Mouse (Mus musculus) monocyte, adult 2 months (primary cell): Measurements from ENCODE around the gene Ncam1.
A peak's percentile ranks its signal among the peaks of the same experiment; 100 is the strongest.

Experiments used
- DNase-seq, 2 experiments: peaks; one replicate each; pipeline ENCODE4 v3.0.0; 2022; ENCODE audit warnings: low spot score in 2 of 2, low read depth in 1 of 2

Gene Ncam1

DNA sequence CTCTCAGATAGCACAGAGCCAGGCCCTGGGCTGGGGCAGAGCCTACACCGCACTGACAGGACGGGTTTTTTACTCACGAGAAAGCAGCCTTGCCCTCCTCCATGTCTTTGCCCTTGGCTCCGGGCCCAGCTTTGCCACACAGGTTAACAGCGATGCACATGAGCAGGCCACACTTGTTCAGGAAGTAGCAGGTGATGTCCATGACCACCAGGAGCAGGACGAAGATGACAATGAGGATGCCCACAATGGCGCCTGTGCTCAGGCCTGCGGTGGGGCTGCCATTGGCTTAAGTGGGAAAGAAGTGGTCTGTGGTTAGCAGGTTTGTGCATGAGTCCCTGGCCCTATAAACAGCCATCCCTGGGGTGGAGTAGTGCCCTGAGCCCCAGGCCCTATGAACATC, 289.1 kb downstream of the Ncam1 start:
- DNase-seq, result no peak

DNA sequence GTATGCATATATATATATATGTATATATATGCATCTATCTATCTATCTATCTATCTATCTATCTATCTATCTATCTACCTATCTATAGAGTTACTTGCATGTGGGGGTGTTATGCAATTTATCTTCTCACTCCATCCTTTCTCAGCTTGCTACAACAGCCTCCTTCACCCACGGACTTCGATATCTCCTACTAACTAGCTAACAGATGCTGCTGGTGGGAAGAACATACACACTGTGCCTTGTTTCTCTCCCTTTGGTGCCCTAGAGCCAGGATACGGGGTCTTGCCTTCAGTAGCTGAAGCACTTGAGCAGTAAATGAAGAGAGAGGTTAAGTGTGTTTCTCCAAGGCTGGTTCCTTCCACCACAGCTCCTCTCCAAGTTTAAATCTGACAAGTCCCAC, 289.6 kb downstream of the Ncam1 start:
- no peak for DNase-seq

DNA sequence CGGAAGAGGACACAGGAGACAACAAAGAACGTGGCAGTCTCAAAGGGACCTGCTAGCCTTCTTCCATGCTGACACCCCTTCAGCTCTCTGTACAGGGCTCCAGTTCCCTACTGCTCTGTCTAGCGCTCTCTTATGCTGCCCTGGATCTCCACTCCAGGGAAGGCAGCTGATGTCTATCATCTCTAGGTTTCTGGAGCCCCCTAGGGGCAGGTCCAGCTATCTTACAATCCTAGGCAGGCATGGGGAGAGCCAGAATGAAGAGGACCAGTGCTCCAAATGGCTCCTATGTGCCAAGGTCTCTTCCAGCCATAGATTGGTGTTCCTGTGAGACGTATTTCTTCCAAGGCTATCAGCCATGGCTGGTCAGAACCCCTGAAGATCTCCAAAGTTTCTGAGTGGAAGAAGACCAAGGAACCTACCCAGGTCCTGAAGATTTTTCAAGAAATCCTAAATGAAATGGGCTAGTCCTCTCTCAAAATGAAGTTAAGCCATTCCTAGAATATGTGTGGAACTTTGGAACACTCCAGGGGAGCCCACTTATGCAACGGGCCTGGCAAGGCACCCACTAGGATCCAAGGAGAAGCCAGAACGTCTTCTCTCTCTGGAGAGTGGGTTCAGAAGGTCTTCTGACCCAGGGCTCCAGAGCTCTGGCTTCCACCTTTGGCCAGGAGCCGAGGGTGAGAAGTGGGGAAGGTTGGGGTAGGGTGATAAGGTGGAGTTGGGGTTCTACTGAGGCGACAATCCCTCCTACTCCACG, 290.7 kb downstream of the Ncam1 start:
- no peak for DNase-seq

DNA sequence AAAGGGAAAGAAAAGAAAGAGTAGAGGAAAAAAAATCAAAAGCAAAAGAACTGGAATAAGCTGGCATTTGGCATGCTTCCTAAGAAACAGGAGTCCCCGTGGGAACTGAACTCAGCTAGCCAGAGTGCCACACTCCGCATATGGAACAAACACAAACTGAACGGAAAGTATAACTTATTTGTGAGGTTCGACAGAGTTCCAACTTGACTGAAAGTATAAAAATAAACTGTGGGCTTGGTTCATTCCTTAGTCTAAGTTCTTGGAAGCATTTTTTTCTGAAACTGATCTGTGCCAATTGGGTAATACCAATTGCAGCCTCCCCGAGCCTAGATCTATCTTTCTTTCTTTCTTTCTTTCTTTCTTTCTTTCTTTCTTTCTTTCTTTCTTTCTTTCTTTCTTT, 294.1 kb downstream of the Ncam1 start:
- DNase-seq, result no peak

DNA sequence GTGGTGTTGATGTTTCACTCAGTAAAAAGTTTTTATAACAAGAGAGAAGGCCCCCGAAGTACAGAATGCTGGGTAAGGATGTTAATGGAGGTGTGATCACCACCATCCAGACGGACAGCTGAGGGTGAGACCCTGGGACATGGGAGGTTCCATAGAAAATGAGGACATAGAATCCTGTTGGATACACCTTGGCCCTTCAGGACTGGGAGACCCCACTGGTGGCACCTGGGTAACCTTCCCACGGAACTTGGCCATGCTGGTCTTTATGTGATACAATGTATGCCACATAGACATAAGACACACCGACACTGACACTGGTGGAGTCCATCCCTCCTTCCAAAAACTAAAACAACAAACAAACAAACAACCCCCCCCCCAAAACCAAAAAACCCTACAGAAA, 296.5 kb downstream of the Ncam1 start:
- no peak for DNase-seq

DNA sequence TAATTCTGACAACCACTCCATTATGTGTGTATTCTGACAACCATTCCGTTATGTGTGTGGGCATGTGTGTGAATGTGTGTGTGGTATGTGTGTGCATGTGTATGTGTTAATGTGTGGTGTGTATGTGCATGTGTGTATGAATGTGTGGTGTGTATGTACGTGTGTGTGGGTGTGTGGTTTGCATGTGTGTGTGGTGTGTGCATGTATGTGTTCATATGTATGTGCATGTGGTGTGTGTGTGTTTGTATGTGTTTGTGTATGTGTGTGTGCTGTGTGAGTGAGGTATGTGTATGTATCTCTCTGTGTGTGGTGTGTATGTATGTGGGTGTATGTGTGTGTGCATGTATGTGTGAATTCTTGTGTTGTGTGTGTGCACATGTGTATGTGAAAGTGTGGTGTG, 298.8 kb downstream of the Ncam1 start:
- no peak for DNase-seq

DNA sequence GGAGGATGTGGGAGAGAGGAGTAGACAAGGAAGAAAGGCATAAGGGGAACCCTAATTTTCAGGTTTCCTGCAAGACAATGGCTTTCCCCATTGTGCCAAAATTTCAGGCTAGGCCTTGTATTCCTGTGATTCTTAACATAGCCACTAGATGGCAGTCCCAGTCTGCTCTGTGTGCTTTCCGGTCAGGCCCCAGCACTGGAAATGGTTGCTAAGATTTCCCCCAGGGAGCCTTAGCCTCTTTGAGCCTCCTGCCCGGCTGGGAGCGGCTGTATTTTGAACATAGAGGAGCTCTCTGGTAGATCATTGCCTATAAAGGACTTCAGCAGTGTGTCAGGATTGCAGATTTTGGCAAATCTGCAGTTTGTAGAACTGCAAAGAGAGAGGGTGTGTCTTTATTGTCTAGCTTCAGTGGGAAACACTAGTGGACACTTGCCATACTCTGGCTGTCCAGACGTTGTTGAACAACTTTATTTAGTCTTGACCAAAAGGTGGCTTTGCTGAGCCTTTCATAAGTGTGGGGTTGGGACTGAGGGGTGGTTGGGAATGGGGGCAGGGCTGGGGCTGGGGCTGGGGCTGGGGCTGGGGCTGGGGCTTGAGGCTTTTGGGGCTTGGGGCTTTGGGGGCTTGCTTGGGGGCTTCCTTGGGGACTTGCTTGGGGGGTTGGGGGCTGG, 304.6 kb downstream of the Ncam1 start:
- peak in 1 of 2 experiments; percentile 10 for DNase-seq

DNA sequence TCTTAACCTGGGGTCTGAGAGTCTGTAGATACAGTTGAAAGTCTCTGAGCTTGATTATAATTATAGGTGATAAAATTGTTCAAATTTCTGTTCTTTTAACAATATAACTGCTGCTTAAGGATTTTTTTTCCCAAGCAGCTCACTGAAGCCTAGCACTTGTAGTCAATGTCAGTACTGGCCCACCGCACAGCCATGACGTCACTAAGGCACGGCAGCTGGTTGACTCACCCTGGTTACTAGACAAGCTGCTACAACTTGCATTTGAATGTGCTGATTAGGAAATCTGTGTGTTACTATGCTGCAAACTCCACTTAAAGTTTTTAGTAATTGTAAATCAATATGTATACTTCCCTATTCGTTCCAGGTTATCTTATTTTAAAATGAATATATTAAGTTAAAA, 308.1 kb downstream of the Ncam1 start:
- no peak for DNase-seq

DNA sequence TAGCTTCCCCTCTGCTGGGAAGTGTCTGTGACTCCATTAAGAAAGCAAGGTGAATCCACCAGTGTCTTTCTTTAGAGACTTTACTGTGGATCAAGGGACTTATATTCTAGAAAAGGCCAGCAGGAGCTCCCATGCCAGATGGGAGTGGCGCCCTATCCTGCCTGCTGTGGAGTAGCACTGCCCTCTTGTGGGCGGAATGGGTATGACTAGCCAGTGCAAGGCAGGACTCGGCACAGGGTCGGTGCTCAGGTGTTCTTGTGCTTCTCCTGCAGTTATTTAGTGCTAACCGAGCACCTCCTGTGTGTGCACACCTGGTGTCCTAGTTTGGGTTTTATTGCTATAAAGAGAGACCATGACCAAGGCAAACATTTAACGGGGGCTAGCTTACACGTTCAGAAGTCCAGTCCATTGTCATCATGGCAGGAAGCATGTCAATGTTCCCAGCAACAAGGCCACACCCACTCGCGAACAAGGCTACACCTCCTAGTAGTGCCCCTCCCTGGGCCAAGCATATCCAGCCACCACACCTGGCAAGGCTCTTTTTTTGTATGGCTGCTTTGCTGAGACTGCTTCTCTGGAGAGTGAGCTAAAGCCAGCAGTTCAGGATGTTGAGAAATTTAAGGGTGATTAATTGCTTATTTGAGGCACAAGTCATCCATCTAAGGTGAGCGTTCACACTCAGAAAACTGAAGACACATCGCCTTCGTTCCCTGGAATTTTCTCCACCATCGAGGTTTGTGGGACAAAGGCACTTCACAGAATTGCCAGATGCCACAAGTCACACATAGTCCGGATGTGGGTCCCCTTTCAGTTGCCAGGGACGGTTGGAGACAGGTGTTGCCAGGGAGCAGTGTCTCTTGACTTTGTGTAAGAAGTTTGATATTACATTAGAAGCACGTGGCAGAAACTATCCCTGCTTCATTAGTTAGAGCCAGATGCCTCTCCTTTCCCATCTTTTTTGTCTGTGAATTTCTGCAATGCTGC, 309.5 kb downstream of the Ncam1 start:
- DNase-seq, result peak; percentile 23 to 65

DNA sequence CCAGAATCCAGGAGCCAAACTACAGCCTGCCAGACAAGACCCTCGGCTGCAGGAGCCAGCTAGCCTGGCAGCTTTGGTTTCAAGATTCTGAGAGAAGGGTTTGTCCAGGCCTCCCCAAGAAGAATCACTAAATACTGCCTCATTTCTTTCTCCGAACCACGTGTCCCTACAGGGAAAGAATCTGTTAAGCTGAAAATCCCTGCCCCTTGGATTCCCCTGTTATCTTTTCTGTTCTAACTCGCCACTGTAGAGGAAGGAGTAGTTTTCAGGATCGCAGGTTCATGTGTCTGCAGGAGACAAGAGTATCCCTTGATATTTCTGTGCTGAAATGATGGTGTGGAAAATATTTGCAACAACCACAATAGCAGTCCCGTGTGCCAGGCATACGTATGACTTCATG, 310.5 kb downstream of the Ncam1 start:
- no peak for DNase-seq

DNA sequence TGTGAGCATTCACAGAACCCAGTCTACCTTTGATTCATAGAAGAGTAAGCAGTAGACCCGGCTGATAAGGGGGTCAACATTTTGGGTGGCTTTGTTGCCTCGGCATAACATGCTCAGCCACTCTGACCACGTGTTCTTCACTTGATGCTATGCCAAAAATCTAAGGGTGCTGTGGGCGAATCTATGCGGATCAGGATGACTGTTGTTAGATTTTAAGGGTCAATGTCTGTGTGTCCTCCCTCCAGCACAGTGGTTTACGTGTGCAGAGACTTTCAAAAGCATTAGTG, 311.1 kb downstream of the Ncam1 start:
- no peak for DNase-seq

DNA sequence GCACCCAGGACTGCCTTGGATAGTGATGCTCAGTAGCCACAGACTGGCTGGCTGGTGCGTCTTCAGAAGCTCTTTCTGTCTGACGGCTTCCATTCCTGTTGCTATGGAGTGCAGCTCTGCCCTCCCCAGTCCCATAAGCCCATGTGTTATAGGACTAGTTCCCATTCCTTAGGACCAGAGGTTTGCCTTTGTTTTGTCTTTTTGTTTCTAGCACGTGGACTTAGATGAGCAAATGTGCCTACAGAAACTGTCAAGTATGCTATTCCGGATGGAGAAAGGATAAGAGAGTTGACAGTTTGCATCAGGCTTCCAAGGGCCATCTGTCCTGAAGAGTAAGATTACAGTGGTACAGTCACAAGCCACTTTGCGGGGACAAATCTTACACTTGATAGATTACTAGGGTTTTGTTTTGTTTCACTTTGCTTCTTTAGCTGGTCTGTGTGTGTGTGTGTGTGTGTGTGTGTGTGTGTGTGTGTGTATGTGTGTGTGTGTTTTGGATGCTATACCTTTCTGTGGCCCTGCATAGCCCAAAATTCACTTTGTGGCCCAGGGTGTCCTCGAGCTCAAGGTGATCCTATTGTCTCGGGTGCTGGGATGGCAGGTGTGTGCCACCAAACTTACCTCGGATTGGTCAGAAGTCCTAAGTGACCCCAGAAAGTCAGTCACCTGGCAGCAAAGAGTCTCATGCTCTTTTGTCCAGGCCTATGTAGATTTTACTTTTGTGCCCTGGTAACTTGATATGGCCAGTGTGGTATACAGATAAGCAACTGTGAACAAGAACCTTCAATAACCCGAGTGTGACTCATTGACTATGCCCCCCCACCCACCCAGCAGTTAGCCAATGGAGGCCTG, 311.7 kb downstream of the Ncam1 start:
- DNase-seq, result no peak

DNA sequence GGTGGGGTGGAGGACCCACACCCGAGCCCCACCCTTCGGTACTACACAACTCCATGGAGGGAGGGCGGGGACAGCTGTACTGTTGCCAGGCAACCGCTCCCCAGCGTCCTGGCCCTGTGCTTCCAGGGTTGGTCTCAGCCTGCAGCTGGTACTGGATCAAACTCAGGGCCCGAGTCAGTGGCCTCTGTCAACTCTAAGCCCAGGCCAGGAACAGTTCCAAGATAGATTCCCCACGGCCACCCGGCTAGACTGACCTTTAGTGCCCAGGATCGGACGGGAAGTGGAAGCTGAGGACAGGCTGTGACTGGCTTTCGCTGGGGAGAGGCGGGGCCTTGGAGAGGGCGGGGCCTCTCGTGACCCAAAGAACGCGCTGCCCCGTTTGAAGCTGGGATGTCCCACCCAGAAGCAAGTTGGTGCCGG, 312.8 kb downstream of the Ncam1 start, which contains the start of gene Ttc12:
Gene Ttc12, minus strand, starts transcription at position 334 of the 420 bp plus-strand sequence.
- DNase-seq, result peak; percentile 33 to 68

DNA sequence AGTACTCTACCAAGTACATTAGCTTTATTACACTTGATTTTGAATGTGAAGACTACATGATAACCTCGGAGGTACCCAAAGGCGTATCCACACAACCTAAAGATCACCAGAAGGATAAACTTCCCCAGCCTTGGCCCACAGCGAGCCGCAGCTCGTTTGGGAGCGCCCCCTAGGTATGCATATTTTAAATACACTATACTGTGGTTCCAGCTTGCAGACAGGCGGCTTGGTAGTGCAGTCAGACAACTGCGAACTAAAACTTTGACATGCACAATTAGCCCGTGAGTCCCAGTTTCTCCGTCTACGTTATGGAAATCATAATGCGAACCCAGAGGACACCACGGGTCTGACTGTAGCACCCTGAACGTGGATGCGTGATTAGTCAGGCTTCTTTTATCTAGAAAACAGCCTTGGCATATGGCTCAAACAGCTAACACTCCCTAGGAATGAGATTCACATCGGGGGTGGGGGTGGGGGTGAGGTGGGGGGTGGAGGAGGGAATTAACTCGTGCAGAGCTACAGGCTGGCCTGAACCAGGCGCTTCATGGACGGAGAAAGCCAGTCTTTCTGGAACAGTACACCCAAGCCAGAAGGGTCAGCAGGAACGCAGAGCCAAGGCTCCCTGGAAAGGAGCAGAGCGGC, 313.4 kb downstream of the Ncam1 start:
- DNase-seq, result no peak

DNA sequence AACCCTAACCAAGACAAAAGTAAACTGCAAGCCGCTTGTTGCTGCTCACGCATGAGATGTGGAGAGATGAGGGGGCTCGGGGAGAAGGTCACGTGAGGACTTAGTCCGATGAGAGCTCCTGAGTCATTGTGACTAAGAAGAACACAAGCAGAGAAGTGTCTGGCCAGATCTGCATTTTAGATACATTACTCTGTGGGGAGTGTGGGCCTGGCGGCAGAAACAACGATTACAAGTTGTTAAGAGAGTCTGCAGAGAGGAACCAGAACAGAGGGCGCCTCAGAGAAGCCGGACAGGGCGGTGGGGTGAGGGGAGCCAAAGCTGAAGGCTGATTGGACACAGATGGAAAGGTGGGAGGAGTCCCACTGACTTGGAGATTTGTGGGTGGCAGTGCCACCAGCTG, 315.4 kb downstream of the Ncam1 start:
- DNase-seq, result no peak

DNA sequence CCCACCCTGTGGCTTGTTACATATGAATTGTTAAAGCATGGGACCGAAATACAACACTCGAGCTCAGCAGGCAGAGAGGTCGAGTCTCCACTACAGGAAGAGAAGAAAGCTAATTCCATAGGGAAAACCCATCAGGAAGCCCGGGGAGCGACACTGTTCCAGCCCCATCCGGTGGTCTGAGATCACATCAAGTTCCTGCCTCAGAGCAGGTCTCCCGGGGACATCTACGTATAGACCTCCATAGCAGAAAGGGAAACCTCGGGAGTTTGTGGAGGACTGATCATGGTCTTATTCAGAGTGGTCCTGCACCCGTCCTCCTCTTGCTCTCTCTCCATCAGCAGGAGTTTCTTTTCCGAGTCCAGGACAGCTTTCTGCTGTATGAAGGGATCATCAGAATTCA, 326.6 kb downstream of the Ncam1 start:
- DNase-seq, result no peak

DNA sequence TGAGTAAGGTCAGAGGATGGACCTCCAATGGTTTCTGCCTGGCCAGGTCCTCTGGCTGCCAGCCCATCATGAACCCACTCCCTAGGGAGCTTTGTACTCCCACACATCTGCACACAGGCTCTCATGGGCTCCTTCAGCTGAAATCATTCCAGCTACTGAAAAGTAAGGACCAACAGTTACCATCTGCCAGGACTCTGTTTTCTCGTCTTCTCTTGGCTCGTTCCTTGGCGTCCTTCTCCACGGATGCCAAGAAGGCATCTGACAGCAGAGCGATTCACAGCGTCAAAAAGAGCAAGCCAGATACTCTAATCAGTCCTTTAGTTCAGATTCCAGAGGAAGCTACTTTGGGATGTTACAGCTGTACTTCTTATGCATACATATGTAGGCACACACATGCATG, 327.8 kb downstream of the Ncam1 start:
- DNase-seq, result no peak

DNA sequence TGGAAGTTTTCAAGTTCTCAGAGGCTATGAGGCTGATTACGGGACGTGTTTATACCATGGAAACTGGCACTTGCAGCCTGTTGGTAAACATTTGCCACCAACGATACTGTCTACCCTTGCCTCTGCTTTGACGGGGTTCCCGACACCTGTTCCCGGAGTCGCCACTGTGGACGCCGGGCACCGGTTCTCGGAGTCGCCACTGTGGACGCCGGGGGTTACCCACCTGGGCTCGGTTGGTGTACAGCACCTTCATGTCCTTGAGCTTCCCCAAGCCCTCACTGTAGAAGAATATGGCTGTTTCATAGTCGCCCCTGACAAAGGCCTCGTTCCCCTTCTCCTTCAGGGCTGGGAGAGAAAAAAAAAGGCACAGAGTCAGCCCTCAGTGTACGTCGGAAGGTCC, 328.7 kb downstream of the Ncam1 start:
- DNase-seq, result no peak

DNA sequence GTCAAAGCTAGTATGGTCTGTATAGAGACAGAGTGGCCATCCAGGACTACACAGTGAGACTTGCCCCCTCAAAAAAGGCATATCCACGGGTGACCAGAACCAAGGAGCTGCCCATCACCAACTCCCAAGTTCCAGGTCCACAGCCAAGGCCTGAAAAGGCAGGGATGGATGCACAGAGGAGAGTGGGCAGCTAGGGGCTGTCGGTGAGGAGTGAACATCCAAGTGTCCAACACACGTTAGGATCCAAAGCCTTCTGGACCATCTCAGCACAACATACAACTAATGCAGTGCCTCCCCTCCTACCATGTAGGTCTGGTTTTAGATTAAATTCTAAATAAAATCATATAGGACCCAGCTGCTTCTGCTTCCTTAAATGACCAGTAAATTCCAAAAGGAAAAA, 342.6 kb downstream of the Ncam1 start:
- DNase-seq, result no peak

DNA sequence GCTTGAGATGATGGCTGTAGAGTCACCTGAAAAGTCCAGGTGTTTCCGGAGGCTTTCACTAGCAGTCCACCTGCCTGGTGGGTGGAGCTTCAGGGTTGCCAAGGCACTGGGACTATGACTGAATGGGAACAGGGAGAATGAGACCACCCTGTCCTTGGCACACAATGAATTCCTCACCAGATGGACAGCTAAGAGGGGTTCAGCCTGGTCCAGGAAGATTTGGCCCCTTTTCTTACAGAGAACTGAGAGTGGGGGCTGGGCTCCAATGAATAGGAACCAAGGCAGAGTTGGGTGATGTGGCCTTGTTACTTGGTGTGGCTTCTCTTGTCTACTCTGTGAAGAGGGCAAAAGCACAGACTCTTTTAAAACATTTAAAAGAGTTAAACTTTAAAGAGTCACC, 346.3 kb downstream of the Ncam1 start:
- no peak for DNase-seq
